Mouse (Mus musculus) gonadal fat pad, adult 2 months (tissue): Measurements from ENCODE around the gene Pagr1a. TPM values are rescaled to one million over a fixed set of nuclear protein-coding genes. Genes with fewer than 3 reads are reported as not detected.

Experiments used
- DNase-seq: peaks from one replicate; pipeline ENCODE4 v3.0.0-alpha.2; 2012; ENCODE audit warnings: low read depth
- polyA plus RNA-seq: library from polyadenylated mRNA; depleted of rRNA; stranded (reverse); fragments of >200 nt; gene quantifications from 2 replicates; pipeline ENCODE4 v1.2.3, GENCODE M21; 2012; rRNA removed

Gene Pagr1a
- polyA plus RNA-seq, 1 experiment, result 6.9 TPM

- no peak for DNase-seq
Measured at GRCm38 (mm10) chr7:127003620-127004019, 13.5 kb downstream of the Pagr1a start.

GRCm38 (mm10) chr7:126999568-126999967 lies 17.6 kb downstream of the Pagr1a start:
- DNase-seq, result no peak

GRCm38 (mm10) chr7:126996449-126996848 lies 20.7 kb downstream of the Pagr1a start:
- DNase-seq, result no peak

GRCm38 (mm10) chr7:126988816-126989215 lies 28.3 kb downstream of the Pagr1a start:
- DNase-seq, result no peak

- no peak for DNase-seq
Measured at GRCm38 (mm10) chr7:126986319-126986718, 30.8 kb downstream of the Pagr1a start.

GRCm38 (mm10) chr7:126984667-126985444 lies 32.3 kb downstream of the Pagr1a start:
- DNase-seq, result no peak

GRCm38 (mm10) chr7:126983113-126983512 lies 34.0 kb downstream of the Pagr1a start:
- DNase-seq, result no peak

GRCm38 (mm10) chr7:126982054-126982453 lies 35.1 kb downstream of the Pagr1a start:
- no peak for DNase-seq

- DNase-seq, result no peak
Measured at GRCm38 (mm10) chr7:126981601-126982000, 35.6 kb downstream of the Pagr1a start.

GRCm38 (mm10) chr7:126978841-126979240 lies 38.3 kb downstream of the Pagr1a start:
- no peak for DNase-seq

GRCm38 (mm10) chr7:126976878-126977459 lies 40.2 kb downstream of the Pagr1a start:
- DNase-seq, result no peak

- DNase-seq, result no peak
Measured at GRCm38 (mm10) chr7:126975950-126976866, 40.9 kb downstream of the Pagr1a start, which contains the start of gene Cdiptos. TSS of gene Cdiptos (minus strand) at chr7:126976098.

- DNase-seq, result no peak
Measured at GRCm38 (mm10) chr7:126975893-126975949, 41.4 kb downstream of the Pagr1a start, which contains the start of gene Cdipt. TSS of gene Cdipt (plus strand) at chr7:126975914.

GRCm38 (mm10) chr7:126975493-126975892 lies 41.7 kb downstream of the Pagr1a start:
- no peak for DNase-seq

- DNase-seq, result no peak
Measured at GRCm38 (mm10) chr7:126967361-126967760, 49.8 kb downstream of the Pagr1a start.

- DNase-seq, result no peak
Measured at GRCm38 (mm10) chr7:126965568-126965967, 51.6 kb downstream of the Pagr1a start.

Other genes with a start within 250 kb of the Pagr1a start
- gene Ypel3, start 240.4 kb downstream of the Pagr1a start, polyA plus RNA-seq, result 212 and 269 TPM in 2 replicates
- 1.9 and 2.1 TPM in 2 replicates for gene Tbx6, start 235.9 kb downstream of the Pagr1a start, polyA plus RNA-seq
- 129 and 161 TPM in 2 replicates for gene Ppp4c, start 224.9 kb downstream of the Pagr1a start, polyA plus RNA-seq
- 11.8 and 27.3 TPM in 2 replicates for gene Fam57b, start 219.7 kb downstream of the Pagr1a start, polyA plus RNA-seq
- gene 4930451I11Rik, start 185.7 kb downstream of the Pagr1a start, polyA plus RNA-seq, result not detected in 2 replicates
- 0.13 TPM in 1 of 2 replicates, not detected in the other for gene Doc2a, start 169.9 kb downstream of the Pagr1a start, polyA plus RNA-seq
- gene Hirip3, start 155.4 kb downstream of the Pagr1a start, polyA plus RNA-seq, result 3.2 and 6.0 TPM in 2 replicates
- 33.7 and 39.6 TPM in 2 replicates for gene Ino80e, start 155.0 kb downstream of the Pagr1a start, polyA plus RNA-seq
- gene Taok2, start 132.6 kb downstream of the Pagr1a start, polyA plus RNA-seq, result 55.9 and 62.6 TPM in 2 replicates
- gene Tmem219, start 94.4 kb downstream of the Pagr1a start, polyA plus RNA-seq, result 88.1 and 102 TPM in 2 replicates
- 19.7 and 21.3 TPM in 2 replicates for gene Kctd13, start 88.5 kb downstream of the Pagr1a start, polyA plus RNA-seq
- gene Asphd1, start 67.8 kb downstream of the Pagr1a start, polyA plus RNA-seq, result 0.26 and 0.32 TPM in 2 replicates
- gene Sez6l2, start 66.8 kb downstream of the Pagr1a start, polyA plus RNA-seq, result 2.5 and 2.8 TPM in 2 replicates
- 240 and 245 TPM in 2 replicates for gene Cdipt, start 41.4 kb downstream of the Pagr1a start, polyA plus RNA-seq
- 5.3 and 8.5 TPM in 2 replicates for gene Cdiptos, start 41.3 kb downstream of the Pagr1a start, polyA plus RNA-seq
- gene Mvp, start 2.7 kb downstream of the Pagr1a start, polyA plus RNA-seq, result 84.9 and 85.3 TPM in 2 replicates
- gene Pagr1b, start 868 bp downstream of the Pagr1a start, polyA plus RNA-seq, result 2.4 and 5.3 TPM in 2 replicates
- 19.8 and 21.2 TPM in 2 replicates for gene Gm42742, start 3.7 kb upstream of the Pagr1a start, polyA plus RNA-seq
- gene Prrt2, start 3.9 kb upstream of the Pagr1a start, polyA plus RNA-seq, result 7.3 and 8.9 TPM in 2 replicates
- gene Maz, start 9.7 kb upstream of the Pagr1a start, polyA plus RNA-seq, result 80.5 and 81.9 TPM in 2 replicates
- gene Kif22, start 25.1 kb upstream of the Pagr1a start, polyA plus RNA-seq, result 1.3 and 2.1 TPM in 2 replicates
- gene Zg16, start 70.0 kb upstream of the Pagr1a start, polyA plus RNA-seq, result 0.86 and 1.5 TPM in 2 replicates
- gene AI467606, start 74.0 kb upstream of the Pagr1a start, polyA plus RNA-seq, result 14.8 and 17.4 TPM in 2 replicates
- gene Qprt, start 104.9 kb upstream of the Pagr1a start, polyA plus RNA-seq, result 1.7 and 2.1 TPM in 2 replicates
- gene Spn, start 120.5 kb upstream of the Pagr1a start, polyA plus RNA-seq, result 1.4 and 1.6 TPM in 2 replicates
- gene Cd2bp2, start 178.7 kb upstream of the Pagr1a start, polyA plus RNA-seq, result 29.3 and 32.5 TPM in 2 replicates
- 28.2 and 33.0 TPM in 2 replicates for gene Tbc1d10b, start 191.1 kb upstream of the Pagr1a start, polyA plus RNA-seq
- gene Mylpf, start 191.5 kb upstream of the Pagr1a start, polyA plus RNA-seq, result 1.3 and 7.6 TPM in 2 replicates
- 13.4 and 14.2 TPM in 2 replicates for gene Zfp553, start 215.7 kb upstream of the Pagr1a start, polyA plus RNA-seq
- gene Sept1, start 215.8 kb upstream of the Pagr1a start, polyA plus RNA-seq, result 8.3 and 9.3 TPM in 2 replicates
- gene Zfp771, start 226.9 kb upstream of the Pagr1a start, polyA plus RNA-seq, result 89.7 and 105 TPM in 2 replicates
- gene Dctpp1, start 243.4 kb upstream of the Pagr1a start, polyA plus RNA-seq, result 40.9 and 52.0 TPM in 2 replicates